Mouse (Mus musculus) olfactory bulb, adult 2 months (tissue): Measurements from ENCODE around the gene Sgk1. TPM values are rescaled to one million over a fixed set of nuclear protein-coding genes. Genes with fewer than 3 reads are reported as not detected.

Experiments used
- H3K27ac ChIP-seq: fragments of 200-500 bp; 2 replicates; pipeline ENCODE4 v1.5.1; 2012; ENCODE audit warnings: low read depth, low read length; ENCODE audit not compliant: insufficient read depth
- H3K4me1 ChIP-seq: fragments of 200-500 bp; 2 replicates; pipeline ENCODE4 v1.6.1; 2012; ENCODE audit warnings: low read length; ENCODE audit not compliant: control insufficient read depth, insufficient read depth
- H3K4me3 ChIP-seq: fragments of 200-500 bp; 2 replicates; pipeline ENCODE4 v1.5.1; 2012; ENCODE audit warnings: mild to moderate bottlenecking, low read depth, low read length, moderate library complexity; ENCODE audit not compliant: insufficient read depth
- CTCF ChIP-seq: fragments of 200-500 bp; IDR thresholded peaks from 2 replicates; pipeline ENCODE4 v1.5.1; 2012; ENCODE audit warnings: low read depth, mild to moderate bottlenecking, low read length, moderate library complexity; ENCODE audit not compliant: insufficient read depth
- POLR2A ChIP-seq: fragments of 200-500 bp; IDR thresholded peaks from 2 replicates; pipeline ENCODE4 v1.6.1; 2012; ENCODE audit warnings: mild to moderate bottlenecking, low read depth, low read length, moderate library complexity; ENCODE audit not compliant: insufficient read depth
- WGBS: fragments of 180-500 bp; shearing (Covaris S2); methylation state at CpG from one replicate; pipeline ENCODE4 v1.1.7; 2018; 5-methylcytosine and 5-hydroxymethylcytosine counted together
- polyA plus RNA-seq: library from polyadenylated mRNA; stranded (reverse); fragments of >200 nt; gene quantifications from 2 replicates; pipeline ENCODE4 v1.2.4, GENCODE M21; 2012; ENCODE audit warnings: low replicate concordance; ENCODE audit not compliant: missing spikeins, insufficient read depth, insufficient read length

Sgk1 gene
- polyA plus RNA-seq, 1 experiment, result not detected

- TF ChIP-seq CTCF, result no peak
- no peak for TF ChIP-seq POLR2A
- Histone ChIP-seq H3K27ac (no peak overlapping the region), H3K4me3 (no peak overlapping the region), H3K4me1 (no peaks in the 10 kb centered on the region)
- 96% methylated on average over 2 of the region's 2 CpGs for WGBS
These were observed 79.1 kb downstream of the Sgk1 start for GRCm38 (mm10) chr10:21961111-21961510.

GRCm38 (mm10) chr10:21963005-21963404 lies 81.0 kb downstream of the Sgk1 start:
- TF ChIP-seq CTCF, result no peak
- TF ChIP-seq POLR2A, result no peak
- Histone ChIP-seq H3K4me3 (no peak overlapping the region), H3K27ac (no peak overlapping the region), H3K4me1 (no peaks in the 10 kb centered on the region)
- WGBS, result 73% methylated on average over 7 of the region's 7 CpGs

GRCm38 (mm10) chr10:21973676-21974075 lies 91.7 kb downstream of the Sgk1 start:
- Histone ChIP-seq H3K4me1 (no peaks in the 10 kb centered on the region), H3K4me3 (no peak overlapping the region), H3K27ac (no peak overlapping the region)
- TF ChIP-seq POLR2A (no peak), CTCF (no peak)
- 95% methylated on average over 11 of the region's 11 CpGs for WGBS

GRCm38 (mm10) chr10:21974801-21975200 lies 92.8 kb downstream of the Sgk1 start:
- Histone ChIP-seq H3K27ac (no peak overlapping the region), H3K4me3 (no peak overlapping the region), H3K4me1 (no peaks in the 10 kb centered on the region)
- TF ChIP-seq POLR2A (no peak), CTCF (no peak)
- WGBS, result 88% methylated on average over 3 of the region's 3 CpGs

GRCm38 (mm10) chr10:21975384-21975783 lies 93.4 kb downstream of the Sgk1 start:
- H3K4me3 ChIP-seq, result no peak overlapping the region
- TF ChIP-seq CTCF (no peak), POLR2A (no peak)
- no peak overlapping the region for H3K27ac ChIP-seq
- WGBS, result 89% methylated on average over 6 of the region's 6 CpGs
- H3K4me1 ChIP-seq, result no peaks in the 10 kb centered on the region

GRCm38 (mm10) chr10:21976253-21976652 lies 94.3 kb downstream of the Sgk1 start:
- 82% methylated on average over 5 of the region's 5 CpGs for WGBS
- no peak overlapping the region for H3K4me3 ChIP-seq
- TF ChIP-seq CTCF (no peak), POLR2A (no peak)
- no peaks in the 10 kb centered on the region for H3K4me1 ChIP-seq
- H3K27ac ChIP-seq, result no peak overlapping the region

GRCm38 (mm10) chr10:21978421-21978820 lies 96.4 kb downstream of the Sgk1 start:
- TF ChIP-seq CTCF (no peak), POLR2A (no peak)
- WGBS, result 93% methylated on average over 9 of the region's 9 CpGs
- Histone ChIP-seq H3K4me1 (no peaks in the 10 kb centered on the region), H3K27ac (no peak overlapping the region), H3K4me3 (no peak overlapping the region)

- TF ChIP-seq CTCF (no peak), POLR2A (no peak)
- WGBS, result 92% methylated on average over 5 of the region's 5 CpGs
- H3K27ac ChIP-seq, result no peak overlapping the region
- H3K4me1 ChIP-seq, result no peaks in the 10 kb centered on the region
- no peak overlapping the region for H3K4me3 ChIP-seq
These were observed 97.4 kb downstream of the Sgk1 start for GRCm38 (mm10) chr10:21979286-21979965.

GRCm38 (mm10) chr10:21980780-21981435 lies 98.9 kb downstream of the Sgk1 start:
- Histone ChIP-seq H3K27ac (no peak overlapping the region), H3K4me3 (no peak overlapping the region), H3K4me1 (no peaks in the 10 kb centered on the region)
- TF ChIP-seq CTCF, result no peak
- no peak for TF ChIP-seq POLR2A
- WGBS, result 82% methylated on average over 6 of the region's 6 CpGs

- Histone ChIP-seq H3K4me1 (no peaks in the 10 kb centered on the region), H3K27ac (no peak overlapping the region), H3K4me3 (no peak overlapping the region)
- TF ChIP-seq POLR2A (no peak), CTCF (no peak)
- 92% methylated on average over 2 of the region's 2 CpGs for WGBS
These were observed 100.3 kb downstream of the Sgk1 start for GRCm38 (mm10) chr10:21982303-21982702.
